ENCODE assay signal across 8 mouse cellular contexts in genomic region chr6:39872306-39872900, GRCm38 (mm10). TPM values are rescaled to one million over a fixed set of nuclear protein-coding genes. Genes with fewer than 3 reads are reported as not detected.
A peak's percentile ranks its signal among the peaks of the same experiment; 100 is the strongest.
DNase-seq lines count a peak whose midpoint lies in the region; ATAC-seq and TF ChIP-seq lines count a peak whose summit lies in the region.

No protein-coding gene starts in this region.

- no peak for TF ChIP-seq EP300 in liver, postnatal 0 days (IDR thresholded peaks at IDR 0.05; ENCODE audit: low read depth)

- no peak for TF ChIP-seq POLR2A in embryonic fibroblast, embryonic 13.5 days (IDR thresholded peaks at IDR 0.05; ENCODE audit: low read depth, low read length)

- ATAC-seq in kidney, embryonic 15.5 days (replicated peaks; ENCODE audit: low FRiP score) = peak; percentile 38
- ATAC-seq in hindbrain, embryonic 13.5 days (ENCODE audit: low FRiP score) = peak; percentile 26
- ATAC-seq in liver, postnatal 0 days = no peak
- peak; percentile 19; the same call in 1 of the 2 replicates for ATAC-seq in stomach, embryonic 15.5 days (ENCODE audit: insufficient read depth, low FRiP score, low read depth)

- H3K4me2 ChIP-seq in kidney, embryonic 15.5 days = peak overlapping the region; percentile 94
- peak overlapping the region; percentile 80 for H3K4me2 ChIP-seq in hindbrain, embryonic 13.5 days
- peak overlapping the region; percentile 63 for H3K4me2 ChIP-seq in liver, postnatal 0 days (ENCODE audit: low read depth, low read length)
- peak overlapping the region; percentile 98 for H3K4me2 ChIP-seq in stomach, embryonic 15.5 days

- peak overlapping the region; percentile 49 for H3K4me3 ChIP-seq in kidney, embryonic 15.5 days (replicated peaks)
- peak overlapping the region; percentile 20 for H3K4me3 ChIP-seq in embryonic fibroblast, embryonic 13.5 days (ENCODE audit: insufficient read depth, low read length)
- H3K4me3 ChIP-seq in hindbrain, embryonic 13.5 days = peak overlapping the region; percentile 89
- H3K4me3 ChIP-seq in liver, postnatal 0 days (ENCODE audit: low read depth, low read length) = peak overlapping the region; percentile 32
- peak overlapping the region; percentile 52 for H3K4me3 ChIP-seq in stomach, embryonic 15.5 days (replicated peaks)

- no peak overlapping the region for H3K9ac ChIP-seq in kidney, embryonic 15.5 days
- peak overlapping the region; percentile 97 for H3K9ac ChIP-seq in hindbrain, embryonic 13.5 days
- H3K9ac ChIP-seq in liver, postnatal 0 days (replicated peaks) = no peak overlapping the region
- H3K9ac ChIP-seq in stomach, embryonic 15.5 days = no peak overlapping the region; the same call in 1 of the 2 replicates

- H3K9me3 ChIP-seq in kidney, embryonic 15.5 days (replicated peaks) = no peaks in the 10 kb centered on the region
- H3K9me3 ChIP-seq in hindbrain, embryonic 13.5 days = no peaks in the 10 kb centered on the region
- H3K9me3 ChIP-seq in liver, postnatal 0 days (ENCODE audit: low read length) = no peaks in the 10 kb centered on the region
- H3K9me3 ChIP-seq in stomach, embryonic 15.5 days = no peaks in the 10 kb centered on the region

- WGBS in kidney, embryonic 15.5 days = under 1% methylated on average over 39 of the region's 39 CpGs
- WGBS in hindbrain, embryonic 13.5 days = under 1% methylated on average over 39 of the region's 39 CpGs
- 2% methylated on average over 39 of the region's 39 CpGs for WGBS in liver, postnatal 0 days (ENCODE audit: insufficient replicate concordance)
- under 1% methylated on average over 39 of the region's 39 CpGs for WGBS in stomach, embryonic 15.5 days

- peaks cover 32% of the 10 kb centered on the region for H3K4me1 ChIP-seq in kidney, embryonic 15.5 days
- H3K4me1 ChIP-seq in embryonic fibroblast, embryonic 13.5 days (ENCODE audit: control insufficient read depth, insufficient read depth, low read length) = no peaks in the 10 kb centered on the region; the same call in 1 of the 2 replicates
- H3K4me1 ChIP-seq in hindbrain, embryonic 13.5 days (replicated peaks) = peaks cover 34% of the 10 kb centered on the region
- H3K4me1 ChIP-seq in liver, postnatal 0 days (ENCODE audit: insufficient read depth) = peaks cover 15% of the 10 kb centered on the region
- H3K4me1 ChIP-seq in stomach, embryonic 15.5 days = peaks cover 21% of the 10 kb centered on the region

- no peak overlapping the region for H3K27ac ChIP-seq in kidney, embryonic 15.5 days
- no peak overlapping the region for H3K27ac ChIP-seq in embryonic fibroblast, embryonic 13.5 days (ENCODE audit: insufficient read depth, low read length)
- H3K27ac ChIP-seq in hindbrain, embryonic 13.5 days = peak overlapping the region; percentile 98
- H3K27ac ChIP-seq in liver, postnatal 0 days (ENCODE audit: low read depth) = no peak overlapping the region
- H3K27ac ChIP-seq in stomach, embryonic 15.5 days = no peak overlapping the region

- DNase-seq in kidney, adult 18-20 months = no peak
- DNase-seq in adrenal gland, adult 8-10 months = peak; percentile 73
- peak; percentile 15 for DNase-seq in liver, postnatal 0 days
- no peak for DNase-seq in yolk sac, embryonic 10.5 days (ENCODE audit: low spot score)

- no peak for TF ChIP-seq CTCF in embryonic fibroblast, embryonic 13.5 days (IDR thresholded peaks at IDR 0.05; ENCODE audit: borderline replicate concordance, insufficient read depth, low read length)
- no peak for TF ChIP-seq CTCF in liver, postnatal 0 days (IDR thresholded peaks at IDR 0.05; ENCODE audit: low read depth)

- H3K36me3 ChIP-seq in kidney, embryonic 15.5 days = no peaks in the 10 kb centered on the region
- no peaks in the 10 kb centered on the region for H3K36me3 ChIP-seq in hindbrain, embryonic 13.5 days
- no peaks in the 10 kb centered on the region for H3K36me3 ChIP-seq in liver, postnatal 0 days (replicated peaks; ENCODE audit: insufficient read depth, low read length)
- H3K36me3 ChIP-seq in stomach, embryonic 15.5 days = no peaks in the 10 kb centered on the region

- H3K27me3 ChIP-seq in kidney, embryonic 15.5 days = peaks cover 84% of the 10 kb centered on the region
- H3K27me3 ChIP-seq in hindbrain, embryonic 13.5 days = peaks cover 3% of the 10 kb centered on the region; the same call in 1 of the 2 replicates
- H3K27me3 ChIP-seq in liver, postnatal 0 days (ENCODE audit: insufficient read depth, low read length) = peaks cover 53% of the 10 kb centered on the region
- H3K27me3 ChIP-seq in stomach, embryonic 15.5 days (replicated peaks) = peaks cover 45% of the 10 kb centered on the region

RNA-seq across cellular contexts. Expression of gene Tmem178b, which starts 0.7 kb away (rescaled TPM):
- polyA plus RNA-seq in kidney, embryonic 15.5 days (2015; fragmentation: Nextera tagmentation; extraction: Ambion mirVana) = 0.39 and 0.48 TPM in 2 replicates
- 10 to 100 TPM; 19.2 to 38.5 (median 24.0) TPM for total RNA-seq in adrenal gland, adult 8-10 months (2022)
- polyA plus RNA-seq in embryonic fibroblast, embryonic 13.5 days (2011; ENCODE audit: insufficient read length, low read depth, missing spikeins) = 0.11 TPM in 1 of 2 replicates, not detected in the other
- polyA plus RNA-seq in hindbrain, embryonic 13.5 days (2015; fragmentation: Nextera tagmentation; extraction: Ambion mirVana) = 29.8 and 31.9 TPM in 2 replicates
- not detected in 2 replicates for polyA plus RNA-seq in liver, postnatal 0 days (2015; fragmentation: Nextera tagmentation; extraction: Ambion mirVana)
- 0.75 and 1.1 TPM in 2 replicates for polyA plus RNA-seq in stomach, embryonic 15.5 days (2015; fragmentation: Nextera tagmentation; extraction: Ambion mirVana)

Comparison
In these comparisons a context has a peak if more than half of its experiments do, and no peak if none do; other contexts are left out.
1. H3K4me3 ChIP-seq: peak in every context shown above with its lines; median percentile 89 in hindbrain, embryonic 13.5 days; 52 in stomach, embryonic 15.5 days; 49 in kidney, embryonic 15.5 days; 32 in liver, postnatal 0 days; 20 in embryonic fibroblast, embryonic 13.5 days.
2. DNase-seq: peak in adrenal gland, adult 8-10 months (single experiment) and liver, postnatal 0 days (single experiment); none in kidney, adult 18-20 months (single experiment) and yolk sac, embryonic 10.5 days (single experiment).
3. RNA of gene Tmem178b, which starts 0.7 kb away (polyA plus RNA-seq): 29.8 to 31.9 TPM in hindbrain, embryonic 13.5 days; 0.75 to 1.1 TPM in stomach, embryonic 15.5 days, 0.39 to 0.48 TPM in kidney, embryonic 15.5 days, 0.11 TPM in embryonic fibroblast, embryonic 13.5 days and not detected in liver, postnatal 0 days; every median in the first group is over 10 times any median in the second.
4. Peak in every context shown above with its lines, with median percentiles within 50 percentile points of each other: H3K4me2 ChIP-seq.